Mouse (Mus musculus) liver, embryonic 13.5 days (tissue): ENCODE results near the gene Runx2. TPM values are rescaled to one million over a fixed set of nuclear protein-coding genes. Genes with fewer than 3 reads are reported as not detected.

Experiments used
- ATAC-seq: fragments of 200-750 bp; cut with Nextera tagmentation; 2 replicates; pipeline ENCODE4 v1.8.0; 2017; ENCODE audit warnings: low read depth, mild to moderate bottlenecking, moderate number of reproducible peaks, moderate library complexity
- DNase-seq: peaks from one replicate; pipeline ENCODE4 v3.0.0; 2022
- H3K27ac ChIP-seq: fragments of 300-500 bp; sonication (generic); 2 replicates; pipeline ENCODE4 v1.5.1; 2015; ENCODE audit warnings: moderate library complexity, mild to moderate bottlenecking, inconsistent platforms
- H3K27me3 ChIP-seq: fragments of 300-500 bp; sonication (generic); 2 replicates; pipeline ENCODE4 v1.6.1; 2015; ENCODE audit warnings: mild to moderate bottlenecking, inconsistent platforms
- H3K36me3 ChIP-seq: fragments of 300-500 bp; sonication (generic); 2 replicates; pipeline ENCODE4 v1.6.1; 2015; ENCODE audit warnings: mild to moderate bottlenecking, inconsistent platforms
- H3K4me1 ChIP-seq: fragments of 300-500 bp; sonication (generic); replicated peaks from 2 replicates; pipeline ENCODE4 v1.6.1; 2015; ENCODE audit warnings: inconsistent platforms
- H3K4me2 ChIP-seq: fragments of 300-500 bp; sonication (generic); 2 replicates; pipeline ENCODE4 v1.6.1; 2015; ENCODE audit warnings: inconsistent platforms, mild to moderate bottlenecking, moderate library complexity
- H3K4me3 ChIP-seq: fragments of 300-500 bp; sonication (generic); replicated peaks from 2 replicates; pipeline ENCODE4 v1.5.1; 2015; ENCODE audit warnings: mild to moderate bottlenecking, inconsistent platforms
- H3K9ac ChIP-seq: fragments of 300-500 bp; sonication (generic); 2 replicates; pipeline ENCODE4 v1.6.1; 2015; ENCODE audit warnings: mild to moderate bottlenecking, inconsistent platforms
- H3K9me3 ChIP-seq: fragments of 300-500 bp; sonication (generic); replicated peaks from 2 replicates; pipeline ENCODE4 v1.6.1; 2016; ENCODE audit warnings: inconsistent platforms
- WGBS: fragments of 180-500 bp; shearing (Covaris S2); methylation state at CpG from one replicate; pipeline ENCODE4 v1.1.7; 2015; ENCODE audit not compliant: insufficient replicate concordance; 5-methylcytosine and 5-hydroxymethylcytosine counted together
- polyA plus RNA-seq: library from polyadenylated mRNA; unstranded; fragments of >200 nt; fragmentation: Nextera tagmentation; extraction: Ambion mirVana; gene quantifications from 2 replicates; pipeline ENCODE4 v1.2.1, GENCODE M21; 2015

Runx2 gene
- polyA plus RNA-seq, 1 experiment from 2014 or later: 0.31 TPM

GRCm38 (mm10) chr17:44520122-44521075, 294.2 kb downstream of the Runx2 start:
- ATAC-seq (no peak), DNase-seq (no peak)
- H3K36me3 ChIP-seq: no peaks in the 10 kb centered on the region
- no peak overlapping the region for H3K27ac ChIP-seq
- no peak overlapping the region for H3K9ac ChIP-seq
- no peak overlapping the region for H3K4me2 ChIP-seq
- WGBS: 61% methylated on average over 11 of the region's 11 CpGs
- H3K4me1 ChIP-seq: no peaks in the 10 kb centered on the region
- no peaks in the 10 kb centered on the region for H3K27me3 ChIP-seq
- no peak overlapping the region for H3K4me3 ChIP-seq
- H3K9me3 ChIP-seq: no peaks in the 10 kb centered on the region

- ATAC-seq (no peak), DNase-seq (no peak)
- Histone ChIP-seq H3K27me3 (no peaks in the 10 kb centered on the region), H3K9me3 (no peaks in the 10 kb centered on the region), H3K27ac (no peak overlapping the region), H3K4me2 (no peak overlapping the region), H3K4me3 (no peak overlapping the region), H3K36me3 (no peaks in the 10 kb centered on the region), H3K9ac (no peak overlapping the region), H3K4me1 (no peaks in the 10 kb centered on the region)
- WGBS: 62% methylated on average over 3 of the region's 3 CpGs
Observed at GRCm38 (mm10) chr17:44519356-44519755, 295.2 kb downstream of the Runx2 start.

- WGBS: 64% methylated on average over 6 of the region's 6 CpGs
- no peaks in the 10 kb centered on the region for H3K36me3 ChIP-seq
- H3K9me3 ChIP-seq: no peaks in the 10 kb centered on the region
- H3K27ac ChIP-seq: no peak overlapping the region
- no peak overlapping the region for H3K4me2 ChIP-seq
- ATAC-seq (no peak), DNase-seq (no peak)
- no peak overlapping the region for H3K9ac ChIP-seq
- H3K27me3 ChIP-seq: no peaks in the 10 kb centered on the region
- H3K4me1 ChIP-seq: no peaks in the 10 kb centered on the region
- H3K4me3 ChIP-seq: no peak overlapping the region
Observed at GRCm38 (mm10) chr17:44518156-44518555, 296.4 kb downstream of the Runx2 start.

- WGBS: 65% methylated on average over 7 of the region's 7 CpGs
- Histone ChIP-seq H3K9me3 (no peaks in the 10 kb centered on the region), H3K4me1 (no peaks in the 10 kb centered on the region), H3K36me3 (no peaks in the 10 kb centered on the region), H3K27ac (no peak overlapping the region), H3K27me3 (no peaks in the 10 kb centered on the region), H3K9ac (no peak overlapping the region), H3K4me3 (no peak overlapping the region), H3K4me2 (no peak overlapping the region)
- DNase-seq (no peak), ATAC-seq (no peak)
Observed at GRCm38 (mm10) chr17:44508198-44508715, 306.3 kb downstream of the Runx2 start.

GRCm38 (mm10) chr17:44507741-44508140, 306.9 kb downstream of the Runx2 start:
- Histone ChIP-seq H3K9ac (no peak overlapping the region), H3K9me3 (no peaks in the 10 kb centered on the region), H3K4me2 (no peak overlapping the region), H3K4me3 (no peak overlapping the region), H3K27ac (no peak overlapping the region), H3K36me3 (no peaks in the 10 kb centered on the region), H3K27me3 (no peaks in the 10 kb centered on the region), H3K4me1 (no peaks in the 10 kb centered on the region)
- ATAC-seq (no peak), DNase-seq (no peak)
- 84% methylated on average over 3 of the region's 3 CpGs for WGBS

GRCm38 (mm10) chr17:44506524-44506923, 308.1 kb downstream of the Runx2 start:
- H3K27ac ChIP-seq: no peak overlapping the region
- no peaks in the 10 kb centered on the region for H3K27me3 ChIP-seq
- WGBS: 53% methylated on average over 3 of the region's 3 CpGs
- DNase-seq (no peak), ATAC-seq (no peak)
- no peak overlapping the region for H3K4me2 ChIP-seq
- H3K4me3 ChIP-seq: no peak overlapping the region
- no peak overlapping the region for H3K9ac ChIP-seq
- H3K9me3 ChIP-seq: no peaks in the 10 kb centered on the region
- no peaks in the 10 kb centered on the region for H3K4me1 ChIP-seq
- no peaks in the 10 kb centered on the region for H3K36me3 ChIP-seq

- no peaks in the 10 kb centered on the region for H3K27me3 ChIP-seq
- no peaks in the 10 kb centered on the region for H3K36me3 ChIP-seq
- H3K27ac ChIP-seq: no peak overlapping the region
- no peaks in the 10 kb centered on the region for H3K4me1 ChIP-seq
- no peak overlapping the region for H3K9ac ChIP-seq
- H3K4me2 ChIP-seq: no peak overlapping the region
- no peaks in the 10 kb centered on the region for H3K9me3 ChIP-seq
- no peak for ATAC-seq
- no peak for DNase-seq
- no peak overlapping the region for H3K4me3 ChIP-seq
- 66% methylated on average over 10 of the region's 10 CpGs for WGBS
Observed at GRCm38 (mm10) chr17:44504794-44505317, 309.7 kb downstream of the Runx2 start.

- no peak overlapping the region for H3K4me3 ChIP-seq
- no peak overlapping the region for H3K4me2 ChIP-seq
- H3K36me3 ChIP-seq: no peaks in the 10 kb centered on the region
- DNase-seq (no peak), ATAC-seq (no peak)
- 80% methylated on average over 5 of the region's 5 CpGs for WGBS
- no peaks in the 10 kb centered on the region for H3K4me1 ChIP-seq
- H3K27ac ChIP-seq: no peak overlapping the region
- H3K9me3 ChIP-seq: no peaks in the 10 kb centered on the region
- no peaks in the 10 kb centered on the region for H3K27me3 ChIP-seq
- H3K9ac ChIP-seq: no peak overlapping the region
Observed at GRCm38 (mm10) chr17:44502176-44502575, 312.4 kb downstream of the Runx2 start.

GRCm38 (mm10) chr17:44500306-44500899, 314.2 kb downstream of the Runx2 start:
- 62% methylated on average over 11 of the region's 11 CpGs for WGBS
- Histone ChIP-seq H3K4me2 (no peak overlapping the region), H3K4me1 (no peaks in the 10 kb centered on the region), H3K36me3 (no peaks in the 10 kb centered on the region), H3K4me3 (no peak overlapping the region), H3K27ac (no peak overlapping the region), H3K9ac (no peak overlapping the region), H3K27me3 (no peaks in the 10 kb centered on the region), H3K9me3 (no peaks in the 10 kb centered on the region)
- ATAC-seq (no peak), DNase-seq (no peak)

- WGBS: 47% methylated on average over 11 of the region's 11 CpGs
- Histone ChIP-seq H3K4me1 (no peaks in the 10 kb centered on the region), H3K9me3 (no peaks in the 10 kb centered on the region), H3K27me3 (no peaks in the 10 kb centered on the region), H3K27ac (no peak overlapping the region), H3K4me2 (no peak overlapping the region), H3K36me3 (no peaks in the 10 kb centered on the region), H3K4me3 (no peak overlapping the region), H3K9ac (no peak overlapping the region)
- DNase-seq (no peak), ATAC-seq (no peak)
Observed at GRCm38 (mm10) chr17:44490164-44490794, 324.3 kb downstream of the Runx2 start.

- Histone ChIP-seq H3K27me3 (no peaks in the 10 kb centered on the region), H3K36me3 (no peaks in the 10 kb centered on the region), H3K4me1 (no peaks in the 10 kb centered on the region), H3K9me3 (no peaks in the 10 kb centered on the region), H3K4me3 (no peak overlapping the region), H3K4me2 (no peak overlapping the region), H3K9ac (no peak overlapping the region), H3K27ac (no peak overlapping the region)
- DNase-seq (no peak), ATAC-seq (no peak)
- 77% methylated on average over 6 of the region's 6 CpGs for WGBS
Observed at GRCm38 (mm10) chr17:44489346-44489745, 325.3 kb downstream of the Runx2 start.
